Mouse (Mus musculus): ENCODE data around the gene Wnk2.

DNA sequence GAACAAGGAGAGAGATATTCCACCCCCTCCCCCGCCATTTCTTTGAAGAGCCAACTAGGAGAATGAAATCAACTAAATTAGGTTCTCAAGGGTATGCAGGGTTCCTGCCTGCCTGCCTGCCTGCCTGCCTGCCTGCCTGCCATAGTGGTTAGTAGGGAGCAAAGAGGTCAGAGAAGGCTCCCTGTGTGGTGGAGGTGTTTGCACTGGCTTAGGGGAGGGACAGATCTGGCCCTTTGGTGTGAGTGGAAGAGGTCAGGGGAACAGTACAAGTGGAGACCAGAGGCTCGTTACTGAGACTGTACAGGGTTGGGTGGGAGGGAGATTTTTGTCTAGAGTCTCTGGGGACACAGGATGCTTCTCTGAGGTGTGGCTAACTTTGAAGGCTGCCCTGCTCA is 41.1 kb upstream of the Wnk2 start:
- no peak for TF ChIP-seq MYOG (IDR thresholded peaks at IDR 0.05; ENCODE audit: control insufficient read depth in 1 of 3, insufficient read depth in 1 of 3, insufficient read length in 2 of 3, low read depth in 2 of 3)
- TF ChIP-seq POLR2A (IDR thresholded peaks at IDR 0.05; ENCODE audit: insufficient read length, low read depth), result no peak
- no peak for TF ChIP-seq E2F4 (IDR thresholded peaks at IDR 0.05; ENCODE audit: insufficient read depth)
- no peak for TF ChIP-seq TCF12 (IDR thresholded peaks at IDR 0.05; ENCODE audit: insufficient read depth, poor library complexity, severe bottlenecking)
- no peak for TF ChIP-seq TCF3 (IDR thresholded peaks at IDR 0.05; ENCODE audit: insufficient read length, low read depth)
- no peak for TF ChIP-seq MAX (IDR thresholded peaks at IDR 0.05; ENCODE audit: low read depth)
- no peak for TF ChIP-seq SRF (IDR thresholded peaks at IDR 0.05; ENCODE audit: control insufficient read depth, insufficient read length, low read depth)
- no peak for TF ChIP-seq MYOD1 (IDR thresholded peaks at IDR 0.05; ENCODE audit: control insufficient read depth in 1 of 3, insufficient read length in 2 of 3, low read depth in 2 of 3)
- no peak for TF ChIP-seq CEBPB (IDR thresholded peaks at IDR 0.05; ENCODE audit: insufficient read depth, poor library complexity, severe bottlenecking)
